Mouse (Mus musculus): ENCODE results near the gene Olfr788. TPM values are rescaled to one million over a fixed set of nuclear protein-coding genes. Genes with fewer than 3 reads are reported as not detected.

Olfr788 gene
- total RNA-seq (2015; ENCODE audit: low replicate concordance) (not detected in 2 replicates), total RNA-seq (2017; ENCODE audit: low replicate concordance) (not detected in 2 replicates)

GRCm38 (mm10) chr10:129470698-129471097, at the start of gene Olfr788:
TSS of gene Olfr788 (plus strand) at chr10:129470998.
- ATAC-seq (replicated peaks; ENCODE audit: low FRiP score, poor library complexity, severe bottlenecking), result no peak

- ATAC-seq (replicated peaks; ENCODE audit: low FRiP score, poor library complexity, severe bottlenecking), result no peak
Measured at GRCm38 (mm10) chr10:129427006-129427405, 43.8 kb upstream of the Olfr788 start, which contains the start of gene Olfr786. TSS of gene Olfr786 (plus strand) at chr10:129427306.

GRCm38 (mm10) chr10:129461562-129461961, 9.2 kb upstream of the Olfr788 start, which contains the start of gene Olfr787:
TSS of gene Olfr787 (plus strand) at chr10:129461862.
- ATAC-seq (replicated peaks; ENCODE audit: low FRiP score, poor library complexity, severe bottlenecking), result no peak

DNA sequence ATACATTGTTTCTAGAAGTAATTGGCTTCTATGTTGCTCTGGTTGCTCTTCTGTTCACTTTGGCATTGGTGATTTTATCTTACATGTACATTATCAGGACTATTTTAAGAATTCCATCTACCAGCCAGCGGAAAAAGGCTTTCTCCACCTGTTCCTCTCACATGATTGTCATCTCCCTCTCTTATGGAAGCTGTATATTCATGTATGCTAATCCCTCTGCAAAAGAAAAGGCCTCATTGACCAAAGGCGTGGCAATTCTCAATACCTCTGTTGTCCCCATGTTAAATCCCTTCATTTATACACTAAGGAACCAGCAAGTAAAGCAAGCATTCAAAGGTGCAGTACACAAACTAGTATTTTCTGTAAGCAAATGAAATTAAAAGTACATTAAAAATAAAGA, 2.5 kb downstream of the Olfr788 start:
- ATAC-seq (replicated peaks; ENCODE audit: low FRiP score, poor library complexity, severe bottlenecking), result no peak

DNA sequence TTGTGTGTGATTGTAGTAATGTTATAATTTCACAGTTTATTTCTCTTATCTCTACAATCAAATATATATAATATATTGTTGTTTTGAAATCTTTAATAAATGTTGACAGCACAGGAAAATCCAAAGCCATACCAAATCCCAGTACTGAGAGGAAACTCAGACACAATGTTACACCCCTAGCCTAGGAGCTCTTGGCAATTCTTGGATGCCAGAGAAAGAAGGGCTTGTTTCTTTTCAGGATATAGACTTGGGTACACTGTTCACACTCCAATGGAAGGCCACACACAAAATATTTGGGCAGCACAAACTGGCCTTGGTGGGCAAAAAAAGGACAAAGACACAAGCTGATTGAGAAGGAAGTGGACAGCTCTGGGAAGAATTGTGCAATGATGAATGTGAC, 2.9 kb downstream of the Olfr788 start:
- ATAC-seq (replicated peaks; ENCODE audit: low FRiP score, poor library complexity, severe bottlenecking), result no peak

DNA sequence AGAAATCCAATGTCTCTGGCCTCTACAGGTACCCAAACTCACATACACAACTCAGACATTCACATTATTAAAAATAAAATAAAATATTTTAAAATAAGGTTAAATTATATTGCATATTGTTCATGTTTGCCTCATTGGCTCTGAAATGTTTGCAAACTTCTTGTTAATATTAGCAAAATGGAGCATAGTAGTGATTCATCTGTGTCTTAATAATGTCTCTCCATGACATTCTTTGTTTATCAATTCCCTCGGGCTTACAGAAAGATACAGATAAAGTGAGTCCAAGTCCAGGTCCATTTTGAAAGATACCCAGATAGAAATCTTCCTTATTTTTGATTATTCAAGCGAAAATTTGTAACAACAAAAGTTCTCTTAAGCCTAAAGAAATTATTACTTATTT, 13.7 kb downstream of the Olfr788 start, which contains the start of gene Olfr789:
TSS of gene Olfr789 (plus strand) at position 301 of the 400 bp plus-strand sequence.
- no peak for ATAC-seq (replicated peaks; ENCODE audit: low FRiP score, poor library complexity, severe bottlenecking)

- ATAC-seq (replicated peaks; ENCODE audit: low FRiP score, poor library complexity, severe bottlenecking), result no peak
Measured at GRCm38 (mm10) chr10:129490101-129490500, 19.3 kb downstream of the Olfr788 start.

DNA sequence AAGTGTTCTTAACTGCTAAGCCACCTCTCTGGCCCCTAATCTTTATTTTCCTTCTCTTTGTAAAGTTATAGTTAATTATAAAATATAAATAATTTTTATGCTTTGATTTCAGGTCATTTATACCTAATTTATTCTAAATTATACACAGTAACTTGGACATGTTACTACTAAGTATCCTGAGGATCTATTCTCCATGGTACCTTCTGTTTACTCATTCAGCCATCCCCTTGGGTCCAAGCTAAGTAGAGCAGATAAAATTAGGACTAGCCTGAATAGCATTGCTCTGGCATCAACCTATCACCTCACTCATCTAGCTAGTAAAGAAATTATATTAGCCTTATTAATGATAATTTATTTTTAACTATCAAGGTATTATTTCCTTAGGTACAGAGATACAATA, 27.4 kb downstream of the Olfr788 start, which contains the start of gene Olfr790:
TSS of gene Olfr790 (plus strand) at position 301 of the 400 bp plus-strand sequence.
- no peak for ATAC-seq (replicated peaks; ENCODE audit: low FRiP score, poor library complexity, severe bottlenecking)

DNA sequence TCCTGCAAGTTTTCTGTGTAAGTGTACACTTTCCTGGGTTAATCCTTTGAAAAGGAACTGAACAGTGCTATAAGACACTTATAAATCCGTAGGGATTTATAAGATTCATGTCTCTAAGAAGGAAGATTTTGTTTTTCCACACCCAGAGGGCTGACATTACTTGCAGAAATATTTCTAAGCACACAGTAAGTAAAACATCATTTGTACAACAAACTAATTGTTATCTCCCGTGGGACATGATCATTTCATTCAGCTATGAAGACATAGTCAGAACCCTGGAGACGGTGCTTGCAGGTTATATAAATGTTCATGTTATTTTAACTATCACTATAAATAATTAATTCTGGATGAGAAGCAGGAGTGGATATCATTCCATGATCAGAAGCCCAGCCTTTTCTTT, 50.7 kb downstream of the Olfr788 start, which contains the start of gene Olfr791:
TSS of gene Olfr791 (plus strand) at position 301 of the 400 bp plus-strand sequence.
- ATAC-seq (replicated peaks; ENCODE audit: low FRiP score, poor library complexity, severe bottlenecking), result no peak

Other genes starting within 250 kb of the Olfr788 start
- gene Olfr774, start 234.8 kb upstream of the Olfr788 start, total RNA-seq (2015; ENCODE audit: low replicate concordance), result not detected in 2 replicates
- gene Olfr774, start 234.8 kb upstream of the Olfr788 start, total RNA-seq (2017; ENCODE audit: low replicate concordance), result not detected in 2 replicates
- gene Olfr775, start 222.6 kb upstream of the Olfr788 start, total RNA-seq (2015; ENCODE audit: low replicate concordance), result not detected in 2 replicates
- not detected in 2 replicates for gene Olfr775, start 222.6 kb upstream of the Olfr788 start, total RNA-seq (2017; ENCODE audit: low replicate concordance)
- not detected in 2 replicates for gene Olfr776, start 211.9 kb upstream of the Olfr788 start, total RNA-seq (2015; ENCODE audit: low replicate concordance)
- gene Olfr776, start 211.9 kb upstream of the Olfr788 start, total RNA-seq (2017; ENCODE audit: low replicate concordance), result not detected in 2 replicates
- not detected in 2 replicates for gene Olfr777, start 199.5 kb upstream of the Olfr788 start, total RNA-seq (2015; ENCODE audit: low replicate concordance)
- not detected in 2 replicates for gene Olfr777, start 199.5 kb upstream of the Olfr788 start, total RNA-seq (2017; ENCODE audit: low replicate concordance)
- not detected in 2 replicates for gene Olfr780, start 152.9 kb upstream of the Olfr788 start, total RNA-seq (2015; ENCODE audit: low replicate concordance)
- gene Olfr780, start 152.9 kb upstream of the Olfr788 start, total RNA-seq (2017; ENCODE audit: low replicate concordance), result not detected in 2 replicates
- not detected in 2 replicates for gene Olfr781, start 142.1 kb upstream of the Olfr788 start, total RNA-seq (2015; ENCODE audit: low replicate concordance)
- not detected in 2 replicates for gene Olfr781, start 142.1 kb upstream of the Olfr788 start, total RNA-seq (2017; ENCODE audit: low replicate concordance)
- gene Olfr782, start 122.1 kb upstream of the Olfr788 start, total RNA-seq (2015; ENCODE audit: low replicate concordance), result not detected in 2 replicates
- gene Olfr782, start 122.1 kb upstream of the Olfr788 start, total RNA-seq (2017; ENCODE audit: low replicate concordance), result not detected in 2 replicates
- gene Olfr784, start 86.9 kb upstream of the Olfr788 start, total RNA-seq (2015; ENCODE audit: low replicate concordance), result 0.42 TPM in 1 of 2 replicates, not detected in the other
- gene Olfr784, start 86.9 kb upstream of the Olfr788 start, total RNA-seq (2017; ENCODE audit: low replicate concordance), result not detected in 2 replicates
- not detected in 2 replicates for gene Olfr785, start 65.6 kb upstream of the Olfr788 start, total RNA-seq (2015; ENCODE audit: low replicate concordance)
- not detected in 2 replicates for gene Olfr785, start 65.6 kb upstream of the Olfr788 start, total RNA-seq (2017; ENCODE audit: low replicate concordance)
- gene Olfr786, start 43.7 kb upstream of the Olfr788 start, total RNA-seq (2015; ENCODE audit: low replicate concordance), result not detected in 2 replicates
- not detected in 2 replicates for gene Olfr786, start 43.7 kb upstream of the Olfr788 start, total RNA-seq (2017; ENCODE audit: low replicate concordance)
- gene Olfr787, start 9.1 kb upstream of the Olfr788 start, total RNA-seq (2015; ENCODE audit: low replicate concordance), result not detected in 2 replicates
- not detected in 2 replicates for gene Olfr787, start 9.1 kb upstream of the Olfr788 start, total RNA-seq (2017; ENCODE audit: low replicate concordance)
- not detected in 2 replicates for gene Olfr789, start 13.8 kb downstream of the Olfr788 start, total RNA-seq (2015; ENCODE audit: low replicate concordance)
- not detected in 2 replicates for gene Olfr789, start 13.8 kb downstream of the Olfr788 start, total RNA-seq (2017; ENCODE audit: low replicate concordance)
- gene Olfr790, start 27.5 kb downstream of the Olfr788 start, total RNA-seq (2015; ENCODE audit: low replicate concordance), result not detected in 2 replicates
- gene Olfr790, start 27.5 kb downstream of the Olfr788 start, total RNA-seq (2017; ENCODE audit: low replicate concordance), result not detected in 2 replicates
- gene Olfr791, start 50.8 kb downstream of the Olfr788 start, total RNA-seq (2015; ENCODE audit: low replicate concordance), result not detected in 2 replicates
- gene Olfr791, start 50.8 kb downstream of the Olfr788 start, total RNA-seq (2017; ENCODE audit: low replicate concordance), result not detected in 2 replicates
- gene Olfr792, start 68.2 kb downstream of the Olfr788 start, total RNA-seq (2015; ENCODE audit: low replicate concordance), result not detected in 2 replicates
- not detected in 2 replicates for gene Olfr792, start 68.2 kb downstream of the Olfr788 start, total RNA-seq (2017; ENCODE audit: low replicate concordance)
- not detected in 2 replicates for gene Olfr794, start 96.7 kb downstream of the Olfr788 start, total RNA-seq (2015; ENCODE audit: low replicate concordance)
- gene Olfr794, start 96.7 kb downstream of the Olfr788 start, total RNA-seq (2017; ENCODE audit: low replicate concordance), result not detected in 2 replicates
- gene Olfr796, start 141.6 kb downstream of the Olfr788 start, total RNA-seq (2015; ENCODE audit: low replicate concordance), result not detected in 2 replicates
- gene Olfr796, start 141.6 kb downstream of the Olfr788 start, total RNA-seq (2017; ENCODE audit: low replicate concordance), result not detected in 2 replicates
- gene Olfr798, start 156.9 kb downstream of the Olfr788 start, total RNA-seq (2015; ENCODE audit: low replicate concordance), result not detected in 2 replicates
- not detected in 2 replicates for gene Olfr798, start 156.9 kb downstream of the Olfr788 start, total RNA-seq (2017; ENCODE audit: low replicate concordance)
- gene Olfr799, start 166.5 kb downstream of the Olfr788 start, total RNA-seq (2015; ENCODE audit: low replicate concordance), result not detected in 2 replicates
- not detected in 2 replicates for gene Olfr799, start 166.5 kb downstream of the Olfr788 start, total RNA-seq (2017; ENCODE audit: low replicate concordance)
- not detected in 2 replicates for gene Olfr800, start 186.7 kb downstream of the Olfr788 start, total RNA-seq (2015; ENCODE audit: low replicate concordance)
- not detected in 2 replicates for gene Olfr800, start 186.7 kb downstream of the Olfr788 start, total RNA-seq (2017; ENCODE audit: low replicate concordance)
- gene Olfr801, start 202.9 kb downstream of the Olfr788 start, total RNA-seq (2015; ENCODE audit: low replicate concordance), result not detected in 2 replicates
- gene Olfr801, start 202.9 kb downstream of the Olfr788 start, total RNA-seq (2017; ENCODE audit: low replicate concordance), result not detected in 2 replicates
- gene Olfr802, start 217.2 kb downstream of the Olfr788 start, total RNA-seq (2015; ENCODE audit: low replicate concordance), result not detected in 2 replicates
- not detected in 2 replicates for gene Olfr802, start 217.2 kb downstream of the Olfr788 start, total RNA-seq (2017; ENCODE audit: low replicate concordance)
- gene Olfr803, start 223.3 kb downstream of the Olfr788 start, total RNA-seq (2015; ENCODE audit: low replicate concordance), result not detected in 2 replicates
- not detected in 2 replicates for gene Olfr803, start 223.3 kb downstream of the Olfr788 start, total RNA-seq (2017; ENCODE audit: low replicate concordance)
- not detected in 2 replicates for gene Olfr804, start 232.2 kb downstream of the Olfr788 start, total RNA-seq (2015; ENCODE audit: low replicate concordance)
- gene Olfr804, start 232.2 kb downstream of the Olfr788 start, total RNA-seq (2017; ENCODE audit: low replicate concordance), result not detected in 2 replicates

All from erythroid progenitor cell, adult 5-6 weeks (primary cell).